ENCODE assay signal across 19 mouse cellular contexts in genomic region chr5:88692586-88692985, GRCm38 (mm10).
"Had no signal": no experiment of that assay in that cellular context is flagged by ENCODE, and none has a peak within 500 bp of the region (broad histone marks: within the 10 kb centered on the region; RNA-seq: fewer than 3 reads in every experiment).

No protein-coding gene starts in this region.

- H3K4me2 ChIP-seq: liver, embryonic 15.5 days; lung, embryonic 14.5 days; midbrain, embryonic 12.5 days; neural tube, embryonic 13.5 days; neural tube, embryonic 15.5 days had no signal

- H3K4me3 ChIP-seq: liver, embryonic 15.5 days; midbrain, embryonic 12.5 days; myocyte; neural tube, embryonic 13.5 days; neural tube, embryonic 15.5 days had no signal

- H3K27ac ChIP-seq: liver, embryonic 15.5 days; midbrain, embryonic 12.5 days; neural tube, embryonic 13.5 days; neural tube, embryonic 15.5 days had no signal

- H3K4me1 ChIP-seq: midbrain, embryonic 12.5 days; neural tube, embryonic 13.5 days; neural tube, embryonic 15.5 days had no signal

- H3K9ac ChIP-seq: liver, embryonic 15.5 days; lung, embryonic 14.5 days; midbrain, embryonic 12.5 days; neural tube, embryonic 13.5 days; neural tube, embryonic 15.5 days had no signal

- H3K9me3 ChIP-seq: liver, embryonic 15.5 days; midbrain, embryonic 12.5 days; neural tube, embryonic 13.5 days; neural tube, embryonic 15.5 days had no signal

- DNase-seq: lung, adult 18-20 months; lung, embryonic 14.5 days; lung, postnatal 10 days; lung, postnatal 4 days; midbrain, embryonic 14.5 days; retina, postnatal 1 day; right cerebral cortex, adult 18-20 months; right cerebral cortex, postnatal 25 days; right cerebral cortex, postnatal 4 days; spleen, adult 18-20 months; thymus, adult 18-20 months; thymus, postnatal 14 days; thymus, postnatal 36 days had no signal

- H3K27me3 ChIP-seq: liver, embryonic 15.5 days; midbrain, embryonic 12.5 days; neural tube, embryonic 13.5 days; neural tube, embryonic 15.5 days had no signal

- H3K36me3 ChIP-seq: liver, embryonic 15.5 days; midbrain, embryonic 12.5 days; neural tube, embryonic 13.5 days; neural tube, embryonic 15.5 days had no signal

- ATAC-seq: midbrain, embryonic 16.5 days had no signal
